Mouse (Mus musculus) forebrain, embryonic 14.5 days (tissue): Measurements from ENCODE around the gene Zfr2. TPM values are rescaled to one million over a fixed set of nuclear protein-coding genes. Genes with fewer than 3 reads are reported as not detected.

Experiments used
- ATAC-seq: fragments of 200-750 bp; cut with Nextera tagmentation; 2 replicates; pipeline ENCODE4 v1.8.0; 2017; ENCODE audit warnings: mild to moderate bottlenecking, moderate library complexity
- DNase-seq: peaks from one replicate; pipeline ENCODE4 v3.0.0-alpha.2; 2015; ENCODE audit warnings: low spot score
- H3K27ac ChIP-seq: fragments of 300-500 bp; sonication (generic); 2 replicates; pipeline ENCODE4 v1.5.1; 2014; ENCODE audit warnings: low read depth, mild to moderate bottlenecking, control low read depth, low read length, moderate library complexity
- H3K27me3 ChIP-seq: fragments of 300-500 bp; sonication (generic); replicated peaks from 2 replicates; pipeline ENCODE4 v1.6.1; 2014; ENCODE audit warnings: low read length, control low read depth, mixed read lengths; ENCODE audit not compliant: control insufficient read depth, insufficient read depth
- H3K36me3 ChIP-seq: fragments of 300-500 bp; sonication (generic); 2 replicates; pipeline ENCODE4 v1.6.1; 2014; ENCODE audit warnings: low read length, control low read depth; ENCODE audit not compliant: control insufficient read depth, insufficient read depth
- H3K4me1 ChIP-seq: fragments of 300-500 bp; sonication (generic); 2 replicates; pipeline ENCODE4 v1.6.1; 2014; ENCODE audit warnings: antibody characterized with exemption, low read length, control low read depth; ENCODE audit not compliant: control insufficient read depth, insufficient read depth
- H3K4me2 ChIP-seq: fragments of 300-500 bp; sonication (generic); 2 replicates; pipeline ENCODE4 v1.6.1; 2014; ENCODE audit warnings: mild to moderate bottlenecking, control low read depth, low read length
- H3K4me3 ChIP-seq: fragments of 300-500 bp; sonication (generic); 2 replicates; pipeline ENCODE4 v1.5.1; 2014; ENCODE audit warnings: low read depth, low read length, control low read depth
- H3K9ac ChIP-seq: fragments of 300-500 bp; sonication (generic); 2 replicates; pipeline ENCODE4 v1.6.1; 2014; ENCODE audit warnings: mild to moderate bottlenecking, low read length, control low read depth, moderate library complexity
- H3K9me3 ChIP-seq: fragments of 300-500 bp; sonication (generic); replicated peaks from 2 replicates; pipeline ENCODE4 v1.6.1; 2016; ENCODE audit warnings: low read length, control low read depth, mixed read lengths; ENCODE audit not compliant: control insufficient read depth
- WGBS: fragments of 180-500 bp; shearing (Covaris S2); extraction: QIAGEN DNeasy Blood & Tissue Kit; methylation state at CpG from one replicate; pipeline ENCODE4 v1.1.7; 2014; 5-methylcytosine and 5-hydroxymethylcytosine counted together
- polyA plus RNA-seq: library from polyadenylated mRNA; unstranded; fragments of >200 nt; fragmentation: Nextera tagmentation; extraction: Ambion mirVana; gene quantifications from 2 replicates; pipeline ENCODE4 v1.2.1, GENCODE M21; 2014

The Zfr2 gene
- polyA plus RNA-seq = 7.5 and 13.4 TPM in 2 replicates

DNA sequence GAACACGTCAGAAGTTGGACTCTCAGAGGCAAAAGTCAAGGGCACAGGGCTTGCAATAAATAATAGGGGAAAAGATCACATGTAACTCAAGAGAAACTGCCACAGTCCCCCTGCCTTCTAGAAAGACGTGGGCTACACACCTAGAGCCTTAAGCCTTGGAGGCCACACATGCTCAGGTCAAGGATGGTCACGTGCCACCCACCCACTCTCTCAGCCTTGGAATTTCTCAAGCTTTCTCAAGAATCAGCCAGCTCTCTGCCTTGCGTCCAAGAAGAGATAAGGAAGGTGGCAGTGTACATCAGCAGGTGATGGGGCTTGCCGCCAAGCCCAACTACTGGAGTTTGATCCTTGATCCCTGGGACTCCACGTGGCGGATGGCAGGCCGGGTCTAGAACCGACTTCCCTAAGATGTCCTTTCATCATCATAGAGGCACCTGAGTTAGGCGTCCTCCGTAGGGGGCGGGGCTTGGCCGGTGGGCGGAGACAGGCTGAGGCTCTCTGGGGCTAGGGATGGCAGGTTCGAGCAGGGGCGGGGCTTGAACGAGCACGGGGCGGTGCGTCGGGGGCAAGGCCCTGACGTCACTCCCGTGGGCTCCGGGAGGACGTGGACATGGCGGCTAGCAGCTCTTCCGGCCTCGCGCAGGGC, at the start of gene Zfr2:
Gene Zfr2, plus strand, starts transcription at position 576 of the 646 bp plus-strand sequence.
- Histone ChIP-seq H3K4me3 (peak within 1 kb of the TSS; percentile 57), H3K27me3 (no peaks in the 10 kb centered on the region), H3K27ac (no peak within 1 kb of the TSS), H3K36me3 (no peaks in the 10 kb centered on the region), H3K4me1 (peaks cover 17% of the 10 kb centered on the region; the same call in 1 of the 2 replicates), H3K9me3 (no peaks in the 10 kb centered on the region), H3K4me2 (peak within 1 kb of the TSS; percentile 55), H3K9ac (peak within 1 kb of the TSS; percentile 78)
- 9% methylated on average over 27 of the region's 29 CpGs for WGBS
- peak; percentile 86 for DNase-seq
- ATAC-seq = peak; percentile 76

DNA sequence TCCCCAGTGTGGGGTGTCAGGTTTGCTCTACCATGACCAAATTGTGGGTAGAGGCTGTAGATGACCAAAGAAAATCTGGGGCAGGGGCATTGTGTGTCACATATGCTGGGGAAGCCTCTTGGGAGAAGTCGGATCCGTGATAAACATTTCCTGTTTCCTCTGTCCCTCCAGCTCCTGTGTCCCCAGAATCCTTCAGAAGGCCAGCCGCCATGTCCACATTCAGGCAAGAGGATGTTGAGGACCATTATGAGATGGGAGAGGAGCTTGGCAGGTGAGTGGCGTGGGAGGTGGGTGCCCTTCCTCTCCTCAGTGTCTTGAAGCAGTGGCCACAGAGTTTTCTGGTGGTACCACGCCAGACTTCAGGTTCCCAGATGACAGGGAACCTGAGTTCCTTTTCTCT, 49.1 kb upstream of the Zfr2 start, which contains the start of gene 4930442H23Rik:
Gene 4930442H23Rik, minus strand, starts transcription at position 45 of the 400 bp plus-strand sequence.
- peak within 1 kb of the TSS; percentile 60 for H3K4me3 ChIP-seq
- peak within 1 kb of the TSS; percentile 86 for H3K27ac ChIP-seq
- 87% methylated on average over 5 of the region's 5 CpGs for WGBS
- no peaks in the 10 kb centered on the region for H3K27me3 ChIP-seq
- ATAC-seq (no peak), DNase-seq (no peak)
- H3K9ac ChIP-seq = peak within 1 kb of the TSS; percentile 78
- H3K4me1 ChIP-seq = no peaks in the 10 kb centered on the region
- no peaks in the 10 kb centered on the region for H3K9me3 ChIP-seq
- peaks cover 65% of the 10 kb centered on the region for H3K36me3 ChIP-seq
- H3K4me2 ChIP-seq = peak within 1 kb of the TSS; percentile 61

GRCm38 (mm10) chr10:81184765-81185164, 48.2 kb upstream of the Zfr2 start:
- Histone ChIP-seq H3K27me3 (no peaks in the 10 kb centered on the region), H3K27ac (no peak overlapping the region), H3K9ac (no peak overlapping the region), H3K4me2 (no peak overlapping the region), H3K4me1 (no peaks in the 10 kb centered on the region), H3K4me3 (no peak overlapping the region), H3K36me3 (peaks cover 58% of the 10 kb centered on the region), H3K9me3 (no peaks in the 10 kb centered on the region)
- WGBS = 63% methylated on average over 4 of the region's 4 CpGs
- ATAC-seq (no peak), DNase-seq (no peak)

GRCm38 (mm10) chr10:81187161-81187560, 45.8 kb upstream of the Zfr2 start:
- 91% methylated on average over 9 of the region's 9 CpGs for WGBS
- Histone ChIP-seq H3K9ac (no peak overlapping the region), H3K4me2 (no peak overlapping the region), H3K4me1 (peaks cover 3% of the 10 kb centered on the region), H3K27ac (no peak overlapping the region), H3K9me3 (no peaks in the 10 kb centered on the region), H3K36me3 (peaks cover 51% of the 10 kb centered on the region), H3K27me3 (no peaks in the 10 kb centered on the region), H3K4me3 (no peak overlapping the region)
- ATAC-seq (no peak), DNase-seq (no peak)

DNA sequence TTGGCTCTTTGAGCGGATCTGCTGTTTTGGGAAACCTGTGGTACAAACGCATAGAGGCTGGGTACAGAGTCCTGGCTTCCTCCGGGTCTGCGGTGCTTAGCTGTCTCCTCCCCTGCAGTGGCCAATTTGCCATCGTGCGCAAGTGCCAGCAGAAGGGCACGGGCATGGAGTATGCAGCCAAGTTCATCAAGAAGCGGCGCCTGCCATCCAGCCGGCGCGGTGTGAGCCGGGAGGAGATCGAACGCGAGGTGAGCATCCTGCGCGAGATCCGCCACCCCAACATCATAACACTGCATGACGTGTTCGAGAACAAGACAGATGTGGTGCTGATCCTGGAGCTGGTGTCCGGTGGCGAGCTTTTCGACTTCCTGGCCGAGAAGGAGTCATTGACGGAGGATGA, 43.1 kb upstream of the Zfr2 start:
- Histone ChIP-seq H3K9ac (no peak overlapping the region), H3K4me2 (no peak overlapping the region), H3K27me3 (peaks cover 9% of the 10 kb centered on the region), H3K4me1 (peaks cover 9% of the 10 kb centered on the region), H3K36me3 (peaks cover 40% of the 10 kb centered on the region), H3K9me3 (no peaks in the 10 kb centered on the region), H3K4me3 (no peak overlapping the region), H3K27ac (no peak overlapping the region)
- DNase-seq (no peak), ATAC-seq (no peak)
- 86% methylated on average over 26 of the region's 26 CpGs for WGBS

GRCm38 (mm10) chr10:81190236-81190911, 42.6 kb upstream of the Zfr2 start:
- Histone ChIP-seq H3K36me3 (peaks cover 34% of the 10 kb centered on the region), H3K9ac (no peak overlapping the region), H3K27me3 (peaks cover 14% of the 10 kb centered on the region), H3K27ac (no peak overlapping the region), H3K9me3 (no peaks in the 10 kb centered on the region), H3K4me3 (no peak overlapping the region), H3K4me2 (no peak overlapping the region), H3K4me1 (peaks cover 9% of the 10 kb centered on the region)
- DNase-seq (no peak), ATAC-seq (no peak)
- WGBS = 69% methylated on average over 31 of the region's 31 CpGs

GRCm38 (mm10) chr10:81190912-81191321, 42.0 kb upstream of the Zfr2 start:
- Histone ChIP-seq H3K27ac (no peak overlapping the region), H3K4me2 (no peak overlapping the region), H3K36me3 (peaks cover 30% of the 10 kb centered on the region), H3K27me3 (peaks cover 20% of the 10 kb centered on the region), H3K4me1 (peaks cover 9% of the 10 kb centered on the region), H3K4me3 (no peak overlapping the region), H3K9ac (no peak overlapping the region), H3K9me3 (no peaks in the 10 kb centered on the region)
- DNase-seq (no peak), ATAC-seq (no peak)
- 74% methylated on average over 6 of the region's 6 CpGs for WGBS

- DNase-seq (no peak), ATAC-seq (no peak)
- peaks cover 27% of the 10 kb centered on the region for H3K36me3 ChIP-seq
- peak overlapping the region; percentile 95 for H3K4me2 ChIP-seq
- H3K27ac ChIP-seq = no peak overlapping the region
- H3K9me3 ChIP-seq = no peaks in the 10 kb centered on the region
- peaks cover 9% of the 10 kb centered on the region for H3K4me1 ChIP-seq
- 88% methylated on average over 18 of the region's 18 CpGs for WGBS
- no peak overlapping the region for H3K9ac ChIP-seq
- peak overlapping the region; percentile 56; the same call in 1 of the 2 replicates for H3K4me3 ChIP-seq
- H3K27me3 ChIP-seq = peaks cover 25% of the 10 kb centered on the region
Observed at GRCm38 (mm10) chr10:81191342-81191982, 41.5 kb upstream of the Zfr2 start.
